Mouse (Mus musculus) heart, postnatal 36 days (tissue): Measurements from ENCODE around the gene Ptpro. TPM values are rescaled to one million over a fixed set of nuclear protein-coding genes. Genes with fewer than 3 reads are reported as not detected.
A peak's percentile ranks its signal among the peaks of the same experiment; 100 is the strongest.
"Not testable (repeated sequence)": the region's sequence is repeated elsewhere in the genome, so short reads cannot be mapped to it uniquely, and the experiment has no call there.

Experiments
- DNase-seq, 2 experiments: peaks; one replicate each; pipeline ENCODE4 v3.0.0; 2021 to 2022
- intact Hi-C: fragments of 180-260 bp; cut with DNase I; formaldehyde crosslinking; loops from one replicate; pipeline ENCODE4 v1.15.1; 2025
- total RNA-seq, 2 experiments: library from RNA; stranded (reverse); gene quantifications; 2 replicates each; pipeline ENCODE4 v1.2.3; 2021

Gene Ptpro
- total RNA-seq, 2 experiments from 2014 or later, result 3.6 to 3.9 TPM

DNA sequence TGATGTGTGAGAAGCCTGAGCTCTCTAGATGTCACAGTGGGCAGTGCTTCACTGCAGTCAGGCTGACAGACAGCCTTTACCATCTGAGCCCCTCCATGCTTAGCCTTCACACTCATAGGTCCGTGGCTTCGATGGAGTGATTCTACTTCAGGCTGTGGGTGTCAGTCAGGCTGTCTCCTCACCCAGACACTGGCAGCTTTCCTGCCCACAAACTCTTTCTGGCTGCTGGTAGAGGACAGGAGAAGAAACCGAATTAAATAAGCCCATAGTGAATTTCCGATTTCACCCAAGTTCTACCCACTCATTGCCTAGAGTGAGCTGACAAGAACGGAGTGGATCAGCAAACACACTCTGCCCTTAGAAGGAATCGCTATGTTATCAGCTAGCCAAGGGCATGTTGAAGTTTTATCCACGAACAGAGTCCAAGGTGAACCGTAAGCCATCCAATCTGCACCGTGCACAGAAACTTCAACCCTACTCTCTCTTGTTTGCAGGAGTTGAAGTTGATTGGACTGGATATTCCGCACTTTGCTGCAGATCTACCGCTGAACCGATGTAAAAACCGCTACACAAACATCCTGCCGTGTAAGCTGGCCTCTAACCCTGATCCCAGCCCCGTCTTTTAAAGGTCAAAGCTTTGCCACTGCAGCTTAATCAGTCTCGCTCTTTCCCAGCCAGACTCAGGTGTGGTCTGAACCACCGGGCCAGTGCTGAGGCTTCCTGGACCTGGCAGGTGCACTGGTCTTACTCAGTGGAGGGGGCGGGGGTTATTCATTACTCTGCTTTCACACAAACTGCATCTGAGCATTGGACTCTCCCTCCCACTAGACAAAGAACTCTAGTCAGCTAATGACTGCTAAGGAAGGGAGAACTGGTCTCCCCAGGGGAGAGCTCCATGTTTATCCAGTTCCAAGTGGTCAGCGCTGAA, 188.7 kb downstream of the Ptpro start:
- intact Hi-C loops, result no loop called here
- DNase-seq, result no peak

DNA sequence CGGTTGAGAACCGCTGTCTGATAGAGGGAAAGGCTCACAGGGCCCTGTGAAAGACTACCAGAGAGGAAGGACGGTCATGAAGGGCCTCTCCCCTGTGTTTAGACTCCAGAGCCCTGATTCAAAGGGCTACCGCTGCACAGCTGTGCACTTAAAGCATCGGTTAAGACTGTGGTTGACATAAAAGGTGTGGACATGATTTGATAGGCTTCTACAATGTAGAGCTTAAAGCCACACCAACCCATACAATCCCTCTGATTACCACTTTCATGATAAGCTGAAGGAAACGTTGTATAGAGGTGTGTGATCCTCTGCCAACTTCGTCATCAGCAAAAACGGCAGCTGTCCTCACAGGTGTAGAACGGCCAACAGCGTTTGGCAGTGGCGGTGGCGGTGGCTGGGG, 191.0 kb downstream of the Ptpro start:
- no peak for DNase-seq
- intact Hi-C loops, result no loop called here

GRCm38 (mm10) chr6:137446116-137446515, 194.0 kb downstream of the Ptpro start:
- DNase-seq, intact Hi-C loops: not testable (repeated sequence)

GRCm38 (mm10) chr6:137455537-137456041, 203.5 kb downstream of the Ptpro start:
- intact Hi-C loops, result loop anchor here (1.0 to 5.0 kb wide), 4 partner anchors 102 to 269 kb away; no protein-coding TSS in a partner anchor
- peak; percentile 37 to 67 for DNase-seq

DNA sequence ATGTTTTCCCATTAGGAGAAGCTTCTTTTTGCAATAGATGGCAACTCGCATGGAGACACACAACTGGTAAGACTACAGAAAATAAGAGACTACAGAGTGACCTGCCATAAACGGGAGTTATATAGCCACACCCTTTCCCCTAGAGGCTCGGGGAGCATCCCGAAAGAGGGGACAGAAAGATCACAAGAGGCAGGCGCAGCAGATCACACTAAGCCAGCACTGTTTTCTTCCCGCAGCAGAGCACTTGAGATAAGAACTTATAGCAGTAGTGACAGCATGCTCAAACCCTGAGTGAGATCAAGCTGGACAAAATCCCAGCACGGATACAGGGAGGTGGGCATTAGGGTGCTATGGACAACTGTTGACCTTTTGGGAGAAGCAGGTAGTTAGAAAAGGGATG, 203.9 kb downstream of the Ptpro start:
- DNase-seq, result no peak
- intact Hi-C loops, result loop anchor here (5.0 kb wide), 2 partner anchors 101 to 206 kb away; no protein-coding TSS in a partner anchor

DNA sequence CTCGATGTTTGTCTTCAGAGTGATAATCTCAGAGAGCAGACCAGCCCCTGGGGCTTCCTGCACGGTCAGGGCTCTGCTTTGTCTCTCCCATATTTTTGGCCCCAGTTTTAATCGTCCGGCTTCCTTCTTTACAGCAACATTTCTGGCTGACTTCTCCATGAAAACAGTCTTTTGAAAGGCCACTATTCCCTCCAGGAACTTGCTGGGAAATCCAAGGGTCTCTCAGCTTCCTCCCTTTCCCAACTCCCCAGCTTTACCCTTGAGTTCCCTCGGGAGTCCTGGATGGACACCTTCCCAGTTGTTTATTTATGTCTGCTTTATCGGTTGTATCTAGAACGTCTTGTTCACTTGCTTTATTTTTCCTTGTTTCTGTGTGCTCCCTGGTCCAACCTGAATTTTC, 205.1 kb downstream of the Ptpro start:
- peak; percentile 43 to 58 for DNase-seq
- intact Hi-C loops, result loop anchor here (5.0 kb wide), 2 partner anchors 100 to 205 kb away; no protein-coding TSS in a partner anchor

GRCm38 (mm10) chr6:137458136-137458535, 206.0 kb downstream of the Ptpro start:
- intact Hi-C loops, result loop anchor here (5.0 kb wide), 2 partner anchors 99 to 204 kb away; no protein-coding TSS in a partner anchor
- no peak for DNase-seq

- intact Hi-C loops, result no loop called here
- no peak for DNase-seq
These were observed 211.7 kb downstream of the Ptpro start for GRCm38 (mm10) chr6:137463771-137464170.

DNA sequence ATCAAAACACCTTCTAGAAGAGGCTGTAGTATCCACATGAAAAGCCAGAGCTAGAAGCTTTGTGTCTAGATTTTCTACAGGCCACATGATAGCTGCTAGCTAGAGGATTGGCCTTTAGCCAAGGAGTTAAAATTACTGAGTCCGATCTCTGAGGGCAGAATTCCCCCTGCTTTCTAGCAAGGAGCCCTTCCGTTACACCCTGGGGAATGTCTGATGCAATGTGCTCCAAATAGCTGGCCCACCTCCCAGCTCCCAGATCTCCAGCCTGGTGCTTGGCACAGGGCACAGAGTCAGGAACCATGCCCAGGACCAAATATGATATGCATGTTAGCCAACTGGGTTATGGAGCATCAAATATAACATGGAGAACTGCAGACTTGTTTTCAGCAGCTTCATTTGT, 213.1 kb downstream of the Ptpro start:
- DNase-seq, result peak; percentile 73 to 83
- intact Hi-C loops, result no loop called here

GRCm38 (mm10) chr6:137466256-137466655, 214.1 kb downstream of the Ptpro start:
- intact Hi-C loops, result no loop called here

GRCm38 (mm10) chr6:137467696-137468095, 215.6 kb downstream of the Ptpro start:
- DNase-seq, result no peak
- intact Hi-C loops, result no loop called here

More at GRCm38 (mm10) chr6:137466256-137466655, 214.1 kb downstream of the Ptpro start:
- no peak for DNase-seq

DNA sequence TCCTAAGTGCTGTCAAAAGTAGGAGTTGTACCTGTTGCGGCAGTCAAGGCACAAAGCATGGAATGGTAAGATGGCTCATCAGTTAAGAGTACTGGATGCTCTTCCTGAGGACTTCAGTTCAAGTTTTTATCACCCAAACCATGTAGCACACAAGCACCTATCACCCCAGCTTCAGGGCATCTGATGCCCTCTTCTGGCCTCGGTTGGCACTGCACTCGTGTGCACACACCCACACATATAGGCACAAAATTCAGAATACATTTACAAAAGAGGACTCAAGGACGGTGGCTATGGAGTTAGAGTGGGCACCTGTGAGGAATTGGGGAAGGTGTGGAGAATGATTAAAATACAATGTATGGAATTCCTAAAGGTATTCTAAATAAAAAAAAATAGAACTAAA, 217.4 kb downstream of the Ptpro start:
- intact Hi-C loops, result no loop called here
- no peak for DNase-seq

GRCm38 (mm10) chr6:137470901-137471598, 218.9 kb downstream of the Ptpro start:
- intact Hi-C loops, result no loop called here
- DNase-seq, result peak; percentile 83 to 89

DNA sequence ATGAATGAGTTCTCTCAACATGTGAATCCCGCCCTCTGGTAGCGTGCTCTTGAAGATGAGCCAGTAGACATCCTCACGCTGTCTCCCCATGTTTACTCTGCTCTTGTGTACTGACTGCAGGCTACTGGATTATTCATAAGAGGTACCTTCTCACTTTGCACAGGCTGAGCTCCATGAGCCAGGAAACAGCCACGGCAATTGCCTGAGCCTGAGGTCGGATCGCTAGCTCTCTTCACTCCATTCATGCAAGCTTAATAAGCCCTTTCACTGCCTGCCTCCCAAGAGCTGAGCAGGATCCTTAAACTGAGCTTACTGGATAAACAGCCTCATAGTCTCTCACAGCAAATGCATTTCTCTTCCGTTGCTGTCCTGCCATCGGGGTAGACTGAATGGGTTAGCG, 220.0 kb downstream of the Ptpro start:
- intact Hi-C loops, result no loop called here
- no peak for DNase-seq

GRCm38 (mm10) chr6:137473433-137473832, 221.3 kb downstream of the Ptpro start:
- no peak for DNase-seq
- intact Hi-C loops, result no loop called here

- DNase-seq, result not testable (repeated sequence)
These were observed 223.6 kb downstream of the Ptpro start for GRCm38 (mm10) chr6:137475695-137476094.

GRCm38 (mm10) chr6:137482891-137483290, 230.8 kb downstream of the Ptpro start:
- intact Hi-C loops, result no loop called here
- DNase-seq, result no peak

More at GRCm38 (mm10) chr6:137475695-137476094, 223.6 kb downstream of the Ptpro start:
- intact Hi-C loops, result not testable (repeated sequence)

DNA sequence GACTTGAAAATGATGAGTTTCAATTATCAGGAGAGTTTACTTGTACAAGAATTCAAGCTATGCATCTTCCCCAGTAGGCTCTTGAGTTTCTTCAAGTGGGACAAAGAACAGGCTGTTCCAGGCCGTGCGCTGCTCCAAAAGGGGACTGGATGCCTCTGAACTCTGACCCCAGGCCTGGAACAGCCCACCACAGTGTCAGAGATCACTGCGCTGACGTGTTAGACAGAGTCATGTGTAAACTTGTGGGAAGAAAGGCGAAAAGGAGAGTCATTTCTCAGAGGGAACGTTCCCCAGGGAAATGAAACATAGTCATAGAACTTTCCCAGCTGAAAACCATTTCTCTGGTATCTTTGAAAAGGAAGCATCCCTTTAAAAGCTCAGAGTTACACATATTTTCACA, 235.3 kb downstream of the Ptpro start:
- intact Hi-C loops, result no loop called here

GRCm38 (mm10) chr6:137490115-137490514, 238.0 kb downstream of the Ptpro start:
- intact Hi-C loops, result no loop called here
- no peak for DNase-seq

More for the DNA sequence above, 235.3 kb downstream of the Ptpro start:
- peak; percentile 47 to 58 for DNase-seq

- intact Hi-C loops, result no loop called here
- no peak for DNase-seq
These were observed 239.5 kb downstream of the Ptpro start for GRCm38 (mm10) chr6:137491659-137492058.

DNA sequence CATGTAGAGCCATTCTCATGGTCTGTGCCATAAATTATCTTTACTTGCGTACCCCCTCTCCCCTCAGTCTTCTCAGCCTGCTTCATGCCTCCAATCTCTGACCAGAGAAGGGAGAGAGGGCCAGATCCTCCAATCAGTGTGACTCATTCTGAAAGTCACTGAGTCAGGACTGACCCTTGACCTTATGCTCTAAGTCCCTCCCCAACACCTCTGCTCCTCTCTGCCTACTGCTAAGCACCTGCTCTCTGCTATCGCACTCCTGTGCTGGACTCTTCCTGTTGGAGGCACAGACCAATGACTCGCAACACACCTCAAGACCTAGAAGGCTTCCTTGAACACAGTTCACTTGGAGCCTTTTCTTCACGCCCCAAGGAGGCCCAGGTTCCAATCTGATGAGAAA, 240.5 kb downstream of the Ptpro start:
- intact Hi-C loops, result no loop called here

More for the DNA sequence above, 240.5 kb downstream of the Ptpro start:
- DNase-seq, result no peak
